Mouse (Mus musculus) MEL (cell line): ENCODE data around the gene Camk1d. TPM values are rescaled to one million over a fixed set of nuclear protein-coding genes. Genes with fewer than 3 reads are reported as not detected.

Experiments
- DNase-seq: peaks from one replicate; pipeline ENCODE4 v3.0.0; 2011; ENCODE audit warnings: low read depth, low spot score
- H3K27ac ChIP-seq: 2 replicates; pipeline ENCODE4 v1.5.1; 2012; ENCODE audit warnings: low read depth, mild to moderate bottlenecking, control low read depth, low read length, moderate library complexity; ENCODE audit not compliant: control insufficient read depth
- H3K27me3 ChIP-seq, 2 experiments: fragments of 150-350 bp in 1 of 2; sonication (generic) in 1 of 2; 2 replicates each; pipeline ENCODE4 v1.6.1; 2012; ENCODE audit warnings: low read length in 2 of 2, mild to moderate bottlenecking in 2 of 2, improper control_type of control experiment in 1 of 2, moderate library complexity in 1 of 2; ENCODE audit not compliant: insufficient read depth in 2 of 2, control insufficient read depth in 1 of 2
- H3K36me3 ChIP-seq, 2 experiments: 2 replicates each; pipeline ENCODE4 v1.6.1; 2012 to 2014; ENCODE audit warnings: low read length in 2 of 2, improper control_type of control experiment in 1 of 2, inconsistent platforms in 1 of 2, mild to moderate bottlenecking in 1 of 2; ENCODE audit not compliant: insufficient read depth in 2 of 2, control insufficient read depth in 1 of 2
- H3K4me1 ChIP-seq, 2 experiments: fragments of 150-350 bp in 1 of 2; sonication (generic) in 1 of 2; 2 replicates each; pipeline ENCODE4 v1.6.1; 2012; ENCODE audit warnings: low read length in 2 of 2, improper control_type of control experiment in 1 of 2, mild to moderate bottlenecking in 1 of 2; ENCODE audit not compliant: insufficient read depth in 2 of 2, control insufficient read depth in 1 of 2
- H3K4me3 ChIP-seq, 2 experiments: fragments of 150-350 bp in 1 of 2; sonication (generic) in 1 of 2; 2 replicates each; pipeline ENCODE4 v1.5.1; 2012; ENCODE audit warnings: low read depth in 2 of 2, low read length in 2 of 2, mild to moderate bottlenecking in 2 of 2, moderate library complexity in 2 of 2, control low read depth in 1 of 2, improper control_type of control experiment in 1 of 2; ENCODE audit not compliant: control insufficient read depth in 1 of 2, insufficient read depth in 1 of 2
- H3K79me2 ChIP-seq: 2 replicates; pipeline ENCODE4 v1.6.1; 2012; ENCODE audit warnings: mild to moderate bottlenecking, low read length, moderate library complexity; ENCODE audit not compliant: control insufficient read depth, poor library complexity, insufficient read depth
- H3K9ac ChIP-seq: 2 replicates; pipeline ENCODE4 v1.6.1; 2012; ENCODE audit warnings: low read depth, mild to moderate bottlenecking, control low read depth, low read length, moderate library complexity; ENCODE audit not compliant: control insufficient read depth, poor library complexity, severe bottlenecking
- H3K9me3 ChIP-seq: fragments of 150-350 bp; sonication (generic); replicated peaks from 2 replicates; pipeline ENCODE4 v1.6.1; 2012; ENCODE audit warnings: mild to moderate bottlenecking, low read length, improper control_type of control experiment, moderate library complexity; ENCODE audit not compliant: insufficient read depth
- CHD1 ChIP-seq: IDR thresholded peaks from 2 replicates; pipeline ENCODE4 v1.6.1; 2012; ENCODE audit warnings: low read depth, mild to moderate bottlenecking, inconsistent platforms, low read length, improper control_type of control experiment
- CTCF ChIP-seq, 3 experiments: IDR thresholded peaks in 2 of 3; conservative IDR thresholded peaks in 1 of 3; 2 replicates each; pipeline ENCODE4 v1.5.1; 2011 to 2012; ENCODE audit warnings: low read length in 3 of 3, low read depth in 2 of 3, mild to moderate bottlenecking in 2 of 3, improper control_type of control experiment in 1 of 3, inconsistent platforms in 1 of 3, mixed read lengths in 1 of 3, moderate library complexity in 1 of 3; ENCODE audit not compliant: control insufficient read depth in 1 of 3, insufficient read depth in 1 of 3, poor library complexity in 1 of 3, severe bottlenecking in 1 of 3
- E2F4 ChIP-seq: IDR thresholded peaks from 2 replicates; pipeline ENCODE4 v1.6.1; 2011; ENCODE audit warnings: low read depth, low read length, improper control_type of control experiment, borderline replicate concordance
- EP300 ChIP-seq, 2 experiments: IDR thresholded peaks; 2 replicates each; pipeline ENCODE4 v1.6.1; 2011; ENCODE audit warnings: improper control_type of control experiment in 2 of 2, low read length in 2 of 2, low read depth in 1 of 2, mild to moderate bottlenecking in 1 of 2
- GABPA ChIP-seq: IDR thresholded peaks from 2 replicates; pipeline ENCODE4 v1.6.1; 2012; ENCODE audit warnings: low read depth, mild to moderate bottlenecking, inconsistent platforms, low read length, improper control_type of control experiment, moderate library complexity
- HCFC1 ChIP-seq: IDR thresholded peaks from 2 replicates; pipeline ENCODE4 v1.6.1; 2012; ENCODE audit warnings: low read depth, mild to moderate bottlenecking, inconsistent platforms, low read length, improper control_type of control experiment, moderate library complexity
- MAZ ChIP-seq: IDR thresholded peaks from 2 replicates; pipeline ENCODE4 v1.6.1; 2012; ENCODE audit warnings: low read depth, mild to moderate bottlenecking, inconsistent platforms, low read length, improper control_type of control experiment
- MXI1 ChIP-seq: IDR thresholded peaks from 2 replicates; pipeline ENCODE4 v1.6.1; 2011; ENCODE audit warnings: mild to moderate bottlenecking, low read depth, low read length, improper control_type of control experiment
- MYC ChIP-seq: IDR thresholded peaks from 2 replicates; pipeline ENCODE4 v1.6.1; 2011; ENCODE audit warnings: low read depth, mild to moderate bottlenecking, low read length, improper control_type of control experiment, moderate library complexity
- POLR2A ChIP-seq, 2 experiments: IDR thresholded peaks; 2 replicates each; pipeline ENCODE4 v1.6.1; 2011 to 2012; ENCODE audit warnings: low read length in 2 of 2, mild to moderate bottlenecking in 2 of 2, control low read depth in 1 of 2, improper control_type of control experiment in 1 of 2, low read depth in 1 of 2, moderate library complexity in 1 of 2; ENCODE audit not compliant: control insufficient read depth in 1 of 2, insufficient read depth in 1 of 2, poor library complexity in 1 of 2
- POLR2AphosphoS2 ChIP-seq: IDR thresholded peaks from 2 replicates; pipeline ENCODE4 v1.6.1; 2011; ENCODE audit warnings: low read length, improper control_type of control experiment
- SIN3A ChIP-seq: IDR thresholded peaks from 2 replicates; pipeline ENCODE4 v1.6.1; 2012; ENCODE audit warnings: low read length, improper control_type of control experiment, inconsistent platforms
- SMC3 ChIP-seq: IDR thresholded peaks from 2 replicates; pipeline ENCODE4 v1.6.1; 2011; ENCODE audit warnings: low read depth, low read length, improper control_type of control experiment
- TAL1 ChIP-seq: IDR thresholded peaks from 2 replicates; pipeline ENCODE4 v1.6.1; 2012; ENCODE audit warnings: mild to moderate bottlenecking, inconsistent platforms, low read length, moderate library complexity, mixed read lengths
- TBP ChIP-seq: IDR thresholded peaks from 2 replicates; pipeline ENCODE4 v1.8.0; 2011; ENCODE audit warnings: low read depth, low read length, improper control_type of control experiment
- TCF12 ChIP-seq: IDR thresholded peaks from 2 replicates; pipeline ENCODE4 v1.6.1; 2014; ENCODE audit warnings: low read depth, mild to moderate bottlenecking, inconsistent platforms, low read length, improper control_type of control experiment, moderate library complexity
- USF1 ChIP-seq: IDR thresholded peaks from 2 replicates; pipeline ENCODE4 v1.6.1; 2014; ENCODE audit warnings: low read depth, mild to moderate bottlenecking, inconsistent platforms, low read length, improper control_type of control experiment, moderate library complexity
- ZC3H11A ChIP-seq: IDR thresholded peaks from 2 replicates; pipeline ENCODE4 v1.6.1; 2012; ENCODE audit warnings: low read depth, mild to moderate bottlenecking, inconsistent platforms, low read length, improper control_type of control experiment
- ZKSCAN1 ChIP-seq: IDR thresholded peaks from 2 replicates; pipeline ENCODE4 v1.6.1; 2012; ENCODE audit warnings: low read depth, mild to moderate bottlenecking, inconsistent platforms, low read length, improper control_type of control experiment, moderate library complexity
- polyA plus RNA-seq, 2 experiments: library from polyadenylated mRNA; stranded (reverse) in 1 of 2; unstranded in 1 of 2; fragments of >175 nt in 1 of 2; fragments of >200 nt in 1 of 2; gene quantifications; 2 replicates each; pipeline versions ENCODE4 v1.2.1 to v1.2.4; 2012; ENCODE audit warnings: low replicate concordance in 2 of 2, low read depth in 1 of 2; ENCODE audit not compliant: insufficient read length in 2 of 2, insufficient read depth in 1 of 2, missing spikeins in 1 of 2
- total RNA-seq: library from RNA; depleted of rRNA; stranded (reverse); fragments of 300-350 nt; gene quantifications from 2 replicates; pipeline ENCODE4 v1.2.3, GENCODE M21; 2012

Camk1d gene
- total and polyA plus RNA-seq, 3 experiments = 2.9 to 4.4 TPM; not detected in 1

- TF ChIP-seq SIN3A = no peak
Measured at GRCm38 (mm10) chr2:5370591-5370990, 343.7 kb downstream of the Camk1d start (continued).

DNA sequence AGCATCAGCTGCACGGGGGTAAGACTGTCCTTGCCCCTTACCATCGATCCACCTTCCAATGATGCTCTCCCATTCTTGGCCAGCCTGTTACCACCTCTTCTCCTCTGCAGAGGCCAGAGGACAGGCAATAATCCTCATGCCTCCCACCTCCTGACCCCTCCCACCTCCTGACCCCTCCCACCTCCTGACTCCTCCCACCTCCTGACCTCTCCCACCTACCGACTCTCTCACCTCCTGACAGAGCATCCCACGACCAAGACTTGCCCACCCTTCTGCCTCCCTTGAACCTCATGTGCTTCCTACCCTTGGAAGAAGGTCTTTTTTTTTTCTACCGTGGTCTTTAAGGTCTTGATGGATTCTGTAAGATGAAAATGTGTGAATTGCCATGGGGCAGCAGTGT lies 350.5 kb downstream of the Camk1d start:
- no peak overlapping the region for H3K27ac ChIP-seq
- no peaks in the 10 kb centered on the region for H3K9me3 ChIP-seq
- DNase-seq = no peak
- no peak overlapping the region for H3K4me3 ChIP-seq
- H3K27me3 ChIP-seq = no peaks in the 10 kb centered on the region
- no peak overlapping the region for H3K9ac ChIP-seq
- no peaks in the 10 kb centered on the region for H3K4me1 ChIP-seq
- no peaks in the 10 kb centered on the region for H3K36me3 ChIP-seq
- TF ChIP-seq GABPA (no peak), ZC3H11A (no peak), SIN3A (no peak), TAL1 (no peak), TCF12 (no peak), ZKSCAN1 (no peak), E2F4 (no peak), CHD1 (no peak), USF1 (no peak), EP300 (IDR thresholded peaks at IDR 0.05; ENCODE audit: low read depth in 1 of 2, low read length in 2 of 2) (no peak), SMC3 (no peak)
- no peaks in the 10 kb centered on the region for H3K79me2 ChIP-seq

DNA sequence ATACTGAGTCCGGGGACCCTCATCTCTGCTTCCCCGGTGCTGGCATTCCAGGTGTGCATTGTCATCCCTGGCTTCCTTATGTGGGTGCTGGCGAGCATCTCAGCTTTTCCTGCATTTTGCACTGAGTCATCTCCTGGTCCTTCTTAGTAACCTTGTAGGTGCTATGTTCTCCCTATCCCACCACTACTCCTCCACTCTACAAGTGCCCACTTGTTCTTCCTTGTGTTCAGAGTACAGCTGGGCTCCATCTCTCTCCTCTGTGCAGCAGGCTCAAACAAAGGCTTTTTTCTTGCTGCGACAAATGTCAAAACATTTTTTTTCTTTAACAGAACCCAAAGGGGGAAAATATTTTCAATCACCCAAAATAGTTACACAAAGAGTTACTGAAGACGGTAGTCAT lies 356.3 kb downstream of the Camk1d start:
- H3K4me3 ChIP-seq = no peak overlapping the region
- no peak overlapping the region for H3K9ac ChIP-seq
- no peaks in the 10 kb centered on the region for H3K36me3 ChIP-seq
- DNase-seq = no peak
- TF ChIP-seq MAZ (no peak), TCF12 (no peak), POLR2AphosphoS2 (no peak), HCFC1 (no peak)
- no peak overlapping the region for H3K27ac ChIP-seq
- no peaks in the 10 kb centered on the region for H3K4me1 ChIP-seq
- no peaks in the 10 kb centered on the region for H3K79me2 ChIP-seq
- H3K27me3 ChIP-seq = no peaks in the 10 kb centered on the region
- no peaks in the 10 kb centered on the region for H3K9me3 ChIP-seq

GRCm38 (mm10) chr2:5357056-5357455 lies 357.3 kb downstream of the Camk1d start:
- Histone ChIP-seq H3K4me1 (no peaks in the 10 kb centered on the region), H3K36me3 (no peaks in the 10 kb centered on the region), H3K9ac (no peak overlapping the region), H3K9me3 (no peaks in the 10 kb centered on the region), H3K79me2 (no peaks in the 10 kb centered on the region)
- DNase-seq = no peak
- TF ChIP-seq TBP (no peak), POLR2AphosphoS2 (no peak), HCFC1 (no peak), POLR2A (IDR thresholded peaks at IDR 0.05; ENCODE audit: control insufficient read depth in 1 of 2, insufficient read depth in 1 of 2, low read depth in 1 of 2, low read length in 2 of 2, poor library complexity in 1 of 2) (no peak), TCF12 (no peak), CTCF (IDR thresholded peaks at IDR 0.05 in 2 of 3, conservative IDR thresholded peaks at IDR 0.05 in 1 of 3; ENCODE audit: control insufficient read depth in 1 of 3, insufficient read depth in 1 of 3, low read depth in 2 of 3, low read length in 3 of 3, poor library complexity in 1 of 3, severe bottlenecking in 1 of 3) (no peak), MYC (no peak), MXI1 (no peak)
- TF ChIP-seq, all 39 proteins: peak for 0
- Histone ChIP-seq H3K27ac (no peak overlapping the region), H3K27me3 (no peaks in the 10 kb centered on the region), H3K4me3 (no peak overlapping the region)
